Mouse (Mus musculus): Measurements from ENCODE around the gene Phf7. TPM values are rescaled to one million over a fixed set of nuclear protein-coding genes. Genes with fewer than 3 reads are reported as not detected.

Phf7 gene
- polyA plus RNA-seq, 1 experiment from 2014 or later, result 21.5 TPM

DNA sequence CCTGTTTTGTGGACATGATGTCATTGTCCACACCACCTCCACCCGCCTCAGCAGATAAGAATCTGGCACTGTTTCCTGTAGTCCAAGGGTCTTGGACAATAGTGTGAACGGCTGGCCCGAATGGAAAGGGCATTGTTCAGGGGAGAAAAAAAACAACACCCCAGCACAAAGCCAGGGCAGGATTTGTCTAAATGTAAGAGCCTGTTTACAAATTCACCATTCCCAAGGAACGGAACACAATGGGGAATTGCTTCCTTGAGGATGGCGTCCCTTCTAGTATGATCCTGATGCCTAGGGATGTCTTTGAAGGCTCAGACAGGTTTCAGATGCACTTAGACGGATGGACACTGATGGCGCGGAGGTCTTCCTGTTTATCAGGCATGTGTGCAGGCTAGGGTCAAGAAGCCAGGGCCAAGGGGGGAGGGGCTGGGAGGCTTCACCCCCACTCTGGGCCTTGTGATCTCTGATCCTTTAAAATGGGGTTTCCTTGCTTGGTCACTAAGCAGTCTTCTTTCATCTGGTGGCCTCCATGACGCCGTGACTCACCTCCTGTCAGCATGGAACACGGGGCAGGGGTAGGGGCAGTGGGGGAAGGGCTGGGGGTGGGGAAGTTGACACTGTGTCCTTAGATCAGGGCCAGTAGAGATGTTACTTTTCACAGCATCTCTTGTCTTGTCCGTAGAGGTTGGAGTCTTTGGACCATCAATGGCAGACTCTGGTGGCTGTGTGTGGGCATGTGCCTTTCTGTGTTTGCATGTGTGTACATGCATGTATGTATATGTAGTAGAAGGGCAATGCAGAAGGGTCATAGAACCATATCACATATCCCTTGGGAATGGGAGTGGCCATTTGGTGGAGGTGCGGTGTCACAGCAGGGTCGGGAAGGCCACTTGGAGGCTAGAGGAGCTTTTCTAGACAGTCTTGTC, 17.8 kb downstream of the Phf7 start:
- DNase-seq (ENCODE audit: low spot score), result no peak

DNA sequence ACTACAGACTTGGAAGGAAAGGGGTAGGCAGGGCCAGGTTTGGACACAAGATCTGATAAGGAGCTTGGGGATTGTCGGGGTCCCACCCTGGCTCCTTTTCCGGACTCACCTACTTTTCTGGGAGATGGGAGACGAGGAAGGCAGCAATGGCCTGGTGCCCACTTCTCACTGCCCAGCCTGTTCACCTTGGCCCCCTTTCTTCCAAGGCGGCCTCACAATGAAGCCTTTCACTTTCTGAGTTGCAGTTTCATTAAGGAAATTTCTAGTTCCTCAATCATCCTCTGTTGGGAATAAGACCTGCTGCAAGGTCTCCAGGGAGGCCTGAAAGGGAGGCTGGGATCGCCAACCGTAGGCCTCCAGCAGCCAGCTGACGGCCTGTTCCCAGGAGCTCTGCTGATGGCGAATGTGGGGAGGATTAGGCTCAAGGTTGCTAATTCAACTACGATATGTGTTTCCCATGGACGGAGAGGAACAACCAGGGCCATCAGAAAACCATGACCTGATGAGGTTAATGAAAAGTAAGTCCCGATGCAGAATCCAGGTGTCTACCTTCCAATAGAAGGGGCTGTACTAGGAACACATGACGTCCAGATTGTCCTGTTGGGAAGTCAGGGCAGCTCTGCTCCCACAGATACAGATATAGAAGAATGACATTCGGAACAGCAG, 18.6 kb downstream of the Phf7 start:
- no peak for DNase-seq (ENCODE audit: low spot score)

DNA sequence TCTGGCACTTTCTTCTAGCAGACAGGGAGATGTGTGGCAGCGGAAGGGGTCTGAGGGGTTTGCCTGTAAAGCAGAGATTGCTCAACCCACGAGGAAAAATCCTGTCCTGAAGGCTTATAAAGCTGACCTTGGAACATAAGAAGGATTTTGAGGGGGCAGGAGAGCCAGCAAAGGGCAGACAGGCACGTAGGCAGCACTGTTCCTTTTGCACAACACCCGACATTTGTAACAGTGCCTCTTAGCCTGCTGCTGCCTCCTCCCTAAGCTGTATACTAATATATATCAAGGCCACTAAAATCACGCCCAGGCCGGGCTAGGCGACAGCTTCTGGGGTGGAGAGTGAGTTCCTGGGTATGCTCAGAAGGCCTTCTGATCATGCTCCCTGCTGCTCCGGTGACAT, 20.7 kb downstream of the Phf7 start:
- DNase-seq (ENCODE audit: low spot score), result no peak

DNA sequence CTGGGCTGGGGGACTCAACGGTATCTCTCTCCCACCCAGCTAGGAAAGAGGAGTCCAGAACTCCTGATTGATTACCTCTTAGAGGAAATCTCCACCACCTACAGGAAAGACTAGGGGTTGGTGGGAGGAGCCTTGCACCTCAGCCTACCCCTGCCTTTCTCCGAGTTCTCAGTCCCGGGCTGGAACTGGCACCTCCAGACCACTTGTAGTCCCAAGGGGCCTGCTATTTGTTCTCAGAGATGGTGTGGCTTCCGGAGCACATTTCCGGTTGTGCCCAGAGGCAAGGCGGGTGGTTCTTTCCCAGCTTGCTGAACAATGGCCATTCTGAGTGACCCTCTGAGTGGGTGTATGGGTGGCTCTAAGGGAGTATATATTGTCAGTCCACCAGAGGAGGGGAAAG, 22.9 kb downstream of the Phf7 start:
- no peak for DNase-seq (ENCODE audit: low spot score)

DNA sequence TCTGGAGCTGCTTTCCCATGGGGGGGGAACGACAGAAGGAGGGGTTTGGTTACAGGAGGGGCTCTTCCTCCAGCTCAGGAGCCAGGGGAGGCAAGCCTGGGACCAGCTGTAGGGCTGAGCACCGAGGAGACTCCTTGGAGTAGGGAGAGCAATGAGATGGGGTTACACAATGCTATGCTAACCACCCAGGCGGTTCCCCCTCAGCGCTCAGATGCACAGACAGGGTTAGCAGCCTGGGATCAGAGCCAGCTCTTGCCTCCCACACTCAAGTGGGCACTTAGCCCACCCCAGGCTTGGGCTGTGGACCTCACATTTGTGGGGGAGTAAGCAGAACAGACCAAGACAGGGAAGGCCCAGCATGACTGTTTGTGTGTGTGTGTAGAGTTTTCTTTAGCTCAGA, 24.1 kb downstream of the Phf7 start:
- DNase-seq (ENCODE audit: low spot score), result no peak

DNA sequence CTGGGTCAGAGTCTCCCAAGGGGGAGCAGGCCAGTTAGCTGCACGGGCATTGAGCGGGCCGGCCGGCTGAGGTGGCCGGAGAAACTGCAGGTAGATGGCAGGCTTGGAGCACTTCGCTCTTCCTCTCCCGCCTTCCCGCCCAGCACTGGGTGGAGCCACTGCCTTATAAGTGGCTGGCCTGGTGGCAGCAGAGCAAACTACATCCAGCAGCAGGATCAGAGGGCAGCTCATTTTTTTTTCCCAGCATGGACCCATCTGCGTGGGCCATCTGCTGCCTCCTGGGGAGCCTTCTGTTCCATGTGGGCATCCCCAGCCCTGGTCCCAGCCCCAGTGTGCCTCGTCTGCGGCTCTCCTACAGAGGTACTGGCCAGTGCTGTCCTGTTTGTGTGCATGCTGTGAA, 33.5 kb downstream of the Phf7 start, which contains the start of gene Sema3g:
Gene Sema3g, plus strand, starts transcription at position 195 of the 400 bp plus-strand sequence.
- DNase-seq (ENCODE audit: low spot score), result no peak

DNA sequence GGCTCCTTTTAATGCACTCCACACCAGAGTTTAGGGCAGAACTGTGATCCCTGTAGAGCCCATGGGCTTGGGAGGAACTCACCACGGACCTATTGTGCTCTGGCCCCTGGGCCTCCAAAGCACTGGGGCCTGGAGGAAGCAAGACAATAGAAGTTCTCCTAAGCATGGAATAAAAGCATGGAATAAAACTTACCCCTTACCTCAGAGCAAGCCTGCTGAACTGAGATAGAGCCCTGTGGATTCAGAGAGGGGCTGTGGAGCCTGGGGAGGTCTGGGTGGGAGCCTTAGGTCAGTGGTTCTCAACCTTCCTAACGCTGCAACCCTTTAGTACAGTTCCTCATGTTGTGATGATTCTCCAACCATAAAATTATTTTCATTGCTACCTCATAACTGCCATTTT, 34.3 kb downstream of the Phf7 start, which contains the start of gene Nisch:
Gene Nisch, minus strand, starts transcription at position 101 of the 400 bp plus-strand sequence.
- DNase-seq (ENCODE audit: low spot score), result no peak

DNA sequence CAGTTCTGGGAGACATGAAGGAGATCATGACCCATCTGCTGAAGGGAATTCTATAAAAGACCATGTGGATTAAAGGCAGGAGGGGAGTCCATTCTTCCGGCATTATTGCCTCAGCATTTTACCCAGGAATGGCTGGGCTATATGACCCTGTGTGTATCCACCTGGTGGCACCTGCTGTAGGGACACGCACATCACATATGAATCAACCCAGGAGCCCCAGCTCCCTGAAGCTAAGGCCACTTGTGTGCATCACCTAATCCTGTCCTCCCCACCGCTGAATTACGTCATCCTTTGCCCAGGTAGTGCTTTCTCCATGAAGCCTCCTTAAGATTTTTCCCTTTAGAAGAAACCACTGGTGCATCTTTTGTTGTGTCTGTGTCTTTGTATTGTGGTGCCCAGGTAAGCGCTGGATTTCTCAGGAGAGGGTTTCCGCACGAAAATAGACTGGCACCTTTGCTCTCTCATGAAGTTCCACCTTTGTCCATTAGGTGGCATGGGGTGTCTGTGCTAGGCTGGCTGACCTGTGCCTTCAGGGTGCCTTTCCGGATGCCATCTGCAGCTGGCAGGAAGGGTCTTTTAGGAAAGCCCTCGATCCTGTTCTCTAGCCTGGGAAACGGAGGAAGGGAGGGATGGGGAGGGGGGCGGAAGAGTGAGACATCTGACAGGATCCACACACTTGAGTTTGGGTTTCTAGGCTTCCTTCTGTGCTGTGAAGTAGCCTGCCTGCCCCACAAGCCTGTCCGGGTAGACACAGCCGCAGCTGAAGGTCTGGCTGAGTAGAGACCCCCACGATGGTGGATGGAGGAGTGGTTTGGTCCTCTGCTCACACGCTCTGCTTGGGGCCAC, 35.7 kb downstream of the Phf7 start:
- peak; percentile 80 for DNase-seq (ENCODE audit: low spot score)

DNA sequence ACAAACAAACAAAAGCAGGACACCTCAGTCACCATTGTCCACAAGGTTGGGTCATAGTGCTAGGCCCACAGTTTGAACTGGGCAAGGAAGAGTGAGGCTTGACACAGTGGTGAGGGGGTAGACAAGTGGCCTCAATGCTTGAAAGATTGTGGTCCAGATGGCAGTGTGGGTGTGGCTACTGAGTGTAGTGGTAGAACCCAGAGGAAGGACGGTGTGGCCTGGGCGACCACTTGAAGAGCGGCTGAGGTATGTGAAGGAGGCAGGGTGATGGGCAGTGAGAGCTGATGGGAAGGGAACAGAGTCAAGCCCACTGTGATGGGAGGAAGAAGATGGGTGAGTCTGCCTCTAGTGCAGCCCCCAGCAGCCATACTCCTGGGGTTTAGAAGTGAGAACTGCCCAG, 36.4 kb downstream of the Phf7 start:
- no peak for DNase-seq (ENCODE audit: low spot score)

DNA sequence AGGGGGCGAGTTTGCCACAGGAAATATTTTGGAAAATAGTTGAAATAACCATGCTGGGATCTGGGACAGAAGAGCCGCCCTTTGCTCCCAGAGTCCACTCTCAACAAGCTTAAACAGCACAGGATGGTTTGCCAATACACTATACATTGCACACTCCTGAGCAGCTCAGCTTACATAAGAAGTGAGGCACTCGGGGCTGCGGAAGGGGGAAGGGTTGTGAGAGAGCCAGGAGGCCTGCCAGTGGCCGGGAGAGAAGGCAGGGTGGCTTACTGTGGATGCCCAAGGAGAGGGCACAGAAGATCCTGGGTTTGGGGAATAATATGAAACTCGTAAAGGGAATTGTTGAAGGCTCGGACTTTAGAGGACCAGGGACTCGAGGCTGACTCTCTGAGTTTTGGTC, 37.2 kb downstream of the Phf7 start:
- DNase-seq (ENCODE audit: low spot score), result no peak

DNA sequence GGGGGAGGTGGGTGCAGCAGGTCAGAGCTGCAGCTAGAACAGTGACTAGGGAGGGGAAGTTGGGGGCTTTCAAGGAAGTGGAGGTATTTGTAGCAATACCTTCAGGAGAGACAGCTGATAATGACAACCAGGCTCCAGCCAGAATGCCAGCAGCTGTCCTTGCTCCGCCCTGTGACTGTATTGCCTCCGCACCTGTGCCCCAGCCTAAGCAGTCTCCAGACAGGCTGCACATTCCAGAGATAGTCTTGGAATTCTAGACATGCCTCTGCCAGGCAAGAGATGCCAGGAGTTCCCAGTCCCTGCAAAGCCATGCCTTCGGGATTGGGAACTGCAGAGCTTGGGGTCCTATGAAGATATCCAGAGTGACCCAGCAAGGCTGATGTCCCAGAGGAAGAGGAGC, 38.6 kb downstream of the Phf7 start:
- DNase-seq (ENCODE audit: low spot score), result no peak

DNA sequence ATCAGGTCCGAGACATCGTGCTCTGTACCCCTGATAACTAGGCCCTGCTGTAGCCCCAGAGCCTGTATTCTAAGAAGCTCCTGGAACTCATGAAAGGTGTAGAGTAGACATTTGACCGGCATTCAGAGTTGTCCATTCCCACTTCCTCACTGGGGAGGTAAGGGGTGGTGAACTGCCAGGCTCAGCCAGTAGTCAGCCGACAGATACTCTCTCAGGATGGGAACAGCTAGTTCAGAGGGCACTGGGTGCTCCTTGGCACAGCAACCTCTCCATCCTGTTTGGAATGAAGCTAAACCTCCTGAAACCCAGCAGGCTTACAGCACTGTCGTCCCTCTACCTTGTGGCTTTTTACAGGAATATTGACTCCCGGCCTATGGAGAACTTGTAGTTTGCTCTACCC, 39.3 kb downstream of the Phf7 start:
- DNase-seq (ENCODE audit: low spot score), result no peak

DNA sequence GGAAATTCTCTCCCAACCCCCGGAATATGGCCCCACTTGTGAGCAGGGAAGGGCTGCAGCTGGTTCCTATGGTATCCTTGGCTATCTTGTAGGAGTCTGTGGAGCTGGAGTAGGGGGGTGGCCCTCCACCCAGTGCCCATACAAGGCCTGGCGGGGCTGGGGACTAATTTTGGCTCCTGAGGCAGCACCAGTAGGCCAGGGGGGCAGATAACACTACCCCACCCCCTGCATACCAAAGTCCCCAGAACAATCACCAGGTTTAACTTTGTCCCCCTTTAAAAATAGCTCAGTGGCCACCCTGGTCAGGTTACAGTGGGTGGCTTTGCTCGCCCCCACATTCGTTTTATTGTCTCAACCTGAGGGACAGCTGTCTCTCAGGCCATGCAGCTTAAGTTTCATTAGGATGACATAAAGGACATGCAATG, 42.0 kb downstream of the Phf7 start:
- DNase-seq (ENCODE audit: low spot score), result no peak

DNA sequence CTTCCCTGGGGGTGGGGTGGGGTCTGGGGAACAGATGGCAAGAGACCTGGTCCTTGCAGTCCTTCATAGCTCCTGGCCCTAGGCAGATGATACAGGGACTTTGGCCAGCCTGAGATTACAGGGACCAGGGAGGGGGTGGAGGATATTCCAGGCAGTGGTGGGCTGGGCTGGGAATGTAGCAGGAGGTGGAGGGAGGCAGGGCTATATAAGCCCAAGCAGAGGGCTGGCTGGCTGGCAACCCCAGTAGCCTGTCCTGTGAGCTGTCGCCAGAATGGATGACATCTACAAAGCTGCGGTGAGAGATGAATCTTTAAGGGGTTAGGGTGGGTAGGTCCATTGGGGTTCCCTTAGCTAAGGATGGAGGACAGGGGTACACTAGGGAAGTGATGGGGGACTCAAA, 43.0 kb downstream of the Phf7 start, which contains the start of gene Tnnc1:
Gene Tnnc1, plus strand, starts transcription at position 229 of the 400 bp plus-strand sequence.
- DNase-seq (ENCODE audit: low spot score), result no peak

DNA sequence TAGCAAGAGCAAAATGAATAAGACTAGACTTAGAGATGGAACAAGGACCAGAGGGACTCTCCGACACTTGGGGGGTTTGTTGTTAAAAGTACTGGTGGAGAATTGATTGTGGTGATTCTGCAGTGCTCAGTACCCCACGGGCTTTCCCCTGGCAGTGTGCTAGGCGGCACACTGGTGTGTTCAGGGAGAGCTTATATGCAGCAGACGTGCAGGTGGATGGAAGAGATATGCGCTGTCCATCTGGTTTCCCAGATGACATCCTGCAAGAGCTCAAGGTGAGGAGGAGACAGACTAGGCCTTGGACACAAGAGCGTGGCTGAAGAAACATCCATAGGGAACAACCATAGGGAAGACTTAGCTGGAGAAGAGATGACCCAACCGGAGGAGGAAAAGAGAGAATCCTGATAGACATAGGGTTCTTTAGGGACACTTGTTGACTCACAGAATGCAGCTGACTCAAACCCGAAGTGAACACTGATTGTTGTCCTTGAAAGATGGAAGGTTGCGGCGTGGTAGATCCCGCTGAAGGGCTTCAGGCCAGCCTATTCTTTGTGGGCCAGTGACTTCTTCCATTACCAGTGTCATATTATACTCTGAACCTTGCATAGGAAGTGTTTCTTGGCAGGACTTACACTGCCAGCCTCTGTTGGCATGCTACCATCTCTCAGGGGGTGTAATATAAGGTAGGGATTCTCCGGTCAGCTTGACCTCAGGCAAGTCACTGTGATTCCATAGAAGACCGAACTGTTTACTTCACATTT, 43.9 kb downstream of the Phf7 start:
- DNase-seq (ENCODE audit: low spot score), result no peak

DNA sequence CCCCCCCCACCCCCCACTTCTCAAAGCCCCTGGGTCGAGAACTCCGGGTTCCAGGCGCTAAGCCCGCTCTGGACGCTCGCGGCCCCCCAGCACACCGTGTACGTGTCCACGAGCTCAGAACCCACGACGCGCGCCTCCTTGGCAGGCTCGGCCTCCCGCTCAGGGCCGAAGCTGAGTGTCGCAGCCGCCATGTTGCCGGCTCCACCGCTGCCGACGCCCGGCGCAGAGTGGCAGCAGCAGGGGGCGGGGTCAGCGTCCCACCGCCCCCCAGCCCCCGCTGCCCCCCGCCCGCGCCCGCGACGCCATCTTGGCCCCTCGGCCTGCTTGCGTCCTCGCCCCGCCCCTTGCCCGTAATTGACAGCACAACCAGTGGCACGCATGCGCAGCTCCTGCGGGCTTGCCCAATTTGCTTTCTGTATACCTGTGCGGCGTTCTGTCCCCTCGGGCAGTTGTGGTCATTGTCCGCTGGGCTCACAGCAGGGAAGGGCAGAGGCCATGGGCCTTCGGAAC, 44.6 kb downstream of the Phf7 start:
- DNase-seq (ENCODE audit: low spot score), result peak; percentile 96

DNA sequence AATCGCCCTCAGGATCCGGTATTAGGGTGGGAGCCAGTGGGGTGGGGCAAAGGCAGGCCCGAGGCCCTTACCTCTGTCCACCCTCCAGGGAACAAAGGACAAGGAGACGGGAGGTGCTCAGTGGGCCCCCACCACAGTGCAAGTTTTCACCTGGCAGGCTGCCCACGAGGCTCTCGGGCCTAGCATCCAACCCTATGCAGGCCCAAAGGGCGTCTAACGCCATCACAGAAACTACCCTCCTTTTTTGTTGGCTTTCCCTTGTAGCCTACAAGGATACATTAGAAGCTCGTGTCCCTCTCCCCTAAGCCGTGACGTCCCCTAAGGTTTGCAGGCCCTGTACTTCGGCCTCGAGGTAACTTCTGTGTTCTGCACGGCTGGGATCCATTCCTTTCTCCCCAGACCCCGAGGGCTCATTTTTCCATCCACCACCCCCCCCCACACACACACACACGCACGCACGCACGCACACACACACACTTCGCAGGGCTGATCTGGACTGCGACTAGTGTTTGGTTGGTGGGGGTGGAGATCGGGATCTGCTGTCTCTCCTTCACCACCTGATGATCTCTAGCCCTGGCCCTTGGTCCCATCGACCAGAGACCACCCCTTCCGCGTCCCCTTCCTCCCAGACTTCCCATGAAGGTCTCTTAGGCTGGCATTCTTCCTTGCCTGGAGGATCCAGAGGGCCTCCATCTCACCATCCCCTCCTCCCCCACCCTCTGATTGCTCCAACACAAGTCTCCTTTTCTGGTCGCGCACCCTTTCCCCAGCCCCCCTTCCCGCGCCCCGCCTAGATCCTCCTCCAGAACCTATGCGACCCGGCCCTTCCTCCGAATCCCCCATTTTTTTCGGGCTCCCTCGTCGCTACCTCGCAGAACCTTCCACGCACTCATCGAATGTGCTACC, 45.3 kb downstream of the Phf7 start:
- no peak for DNase-seq (ENCODE audit: low spot score)

DNA sequence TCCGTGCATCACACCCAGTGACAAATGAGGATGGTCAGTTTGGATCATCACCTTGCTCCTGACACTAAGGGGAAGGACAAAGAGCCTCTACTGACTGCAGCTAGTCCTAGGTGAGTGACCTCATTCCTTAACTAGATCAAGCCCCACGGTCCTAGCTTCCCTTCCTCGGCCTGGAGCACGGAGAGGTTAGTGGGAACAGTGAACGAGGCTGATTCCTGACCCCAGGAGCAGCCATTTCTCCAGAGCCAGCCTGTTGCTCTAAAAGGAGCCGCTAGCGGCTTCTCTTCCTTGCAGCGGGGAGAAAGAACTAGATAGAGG, 45.9 kb downstream of the Phf7 start:
- DNase-seq (ENCODE audit: low spot score), result no peak

DNA sequence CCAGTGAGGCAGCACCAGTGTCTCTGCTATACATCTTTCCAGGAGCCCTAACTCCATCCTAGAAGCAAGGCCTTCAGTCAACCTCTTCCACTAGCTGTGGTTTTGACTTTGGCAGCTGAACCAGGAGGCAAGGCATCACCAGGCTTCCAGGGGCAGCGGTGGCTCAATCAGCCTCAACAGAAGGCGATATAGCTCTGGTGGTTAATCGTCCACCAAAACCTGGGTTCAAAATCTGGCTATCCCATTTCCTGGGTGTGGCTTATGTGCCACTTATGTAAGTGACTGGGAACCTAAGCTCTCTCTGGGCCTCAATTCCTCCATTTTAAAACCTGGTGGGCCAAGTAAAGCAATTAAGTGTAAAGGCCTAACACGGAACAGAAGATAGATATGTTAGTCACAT, 46.3 kb downstream of the Phf7 start:
- DNase-seq (ENCODE audit: low spot score), result no peak

DNA sequence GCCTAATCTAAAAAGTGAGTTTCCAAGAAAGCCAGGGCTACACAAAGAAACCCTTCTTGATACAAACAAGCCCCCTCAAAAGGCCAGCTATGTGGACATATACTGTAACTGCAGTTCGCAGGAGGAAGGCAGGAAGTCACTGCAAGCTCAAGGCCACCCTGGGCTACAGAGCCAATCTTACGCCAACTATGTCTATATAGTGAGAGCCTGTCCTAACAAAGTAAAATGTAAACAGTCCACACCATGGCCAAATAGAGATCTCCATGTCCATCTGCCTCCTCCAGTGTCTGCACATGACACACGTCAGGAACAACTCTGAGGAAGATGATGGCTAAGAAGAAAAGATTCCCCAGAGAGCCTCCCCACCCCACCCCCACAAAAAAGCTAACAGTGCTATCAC, 51.1 kb downstream of the Phf7 start:
- no peak for DNase-seq (ENCODE audit: low spot score)
